Mouse (Mus musculus) heart, adult 9 months (tissue): ENCODE data around the gene Ltbp4.

Source experiments
- DNase-seq, 2 experiments: peaks; one replicate each; pipeline ENCODE4 v3.0.0; 2022; ENCODE audit warnings: low spot score in 2 of 2

The Ltbp4 gene

DNA sequence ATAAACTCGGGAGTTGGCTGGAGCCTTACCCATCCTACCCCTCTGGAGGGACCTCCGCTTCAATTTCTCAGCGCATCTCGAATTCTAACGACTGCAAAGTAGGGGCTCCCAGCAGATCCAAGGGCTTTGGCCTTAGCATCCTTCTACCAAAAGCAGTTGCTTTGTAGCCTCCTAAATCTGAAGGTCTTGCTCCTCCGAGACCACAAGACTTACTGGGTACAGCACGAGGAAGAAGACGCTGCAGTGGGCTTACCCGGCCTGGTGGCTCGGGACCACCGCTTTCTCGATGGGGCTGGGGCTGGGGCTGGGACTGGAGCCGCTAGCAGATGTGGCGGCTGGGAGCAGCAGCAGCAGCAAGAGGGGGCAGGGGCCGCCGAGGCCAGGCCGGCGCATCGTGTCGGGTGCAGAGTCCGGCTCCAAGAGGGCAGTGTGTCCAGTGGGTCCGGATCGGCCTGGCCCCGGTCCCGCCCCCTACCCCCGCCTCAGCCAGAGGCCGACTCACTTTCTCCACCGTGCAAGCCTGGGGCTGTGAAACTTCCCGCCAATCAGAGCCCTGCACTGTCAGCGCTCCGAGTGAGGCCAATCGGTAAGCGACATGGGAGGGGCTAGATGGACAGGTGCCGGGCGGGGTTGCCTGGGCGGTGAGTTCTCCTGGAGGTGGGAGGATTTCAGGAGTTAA, at the start of gene Ltbp4:
TSS of gene Ltbp4 (minus strand) at position 518 of the 679 bp plus-strand sequence.
- DNase-seq, result no peak

- peak; percentile 15 to 39 for DNase-seq
Observed at GRCm38 (mm10) chr7:27384731-27385130, 47.2 kb upstream of the Ltbp4 start.

DNA sequence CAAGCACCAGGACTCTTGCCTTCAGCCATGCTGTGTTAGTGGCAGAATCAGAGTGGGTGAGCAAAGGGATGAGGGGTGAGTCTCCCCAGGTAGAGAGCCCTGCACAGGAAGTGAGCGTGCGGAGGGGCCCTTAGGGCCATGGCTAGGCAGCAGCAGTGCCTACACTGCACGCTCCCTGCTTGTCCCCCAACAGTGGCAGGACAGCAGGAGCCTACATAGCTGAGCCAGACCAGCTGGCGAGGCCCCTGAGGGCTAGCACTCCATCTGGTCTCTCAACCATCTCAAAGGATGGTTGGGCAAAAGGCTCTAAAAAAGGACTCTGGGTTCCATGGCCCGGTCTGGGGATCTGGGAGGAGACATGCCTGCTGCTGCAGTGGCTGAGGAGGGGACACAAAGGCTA, 46.6 kb upstream of the Ltbp4 start:
- no peak for DNase-seq

GRCm38 (mm10) chr7:27383233-27383632, 45.7 kb upstream of the Ltbp4 start:
- no peak for DNase-seq

GRCm38 (mm10) chr7:27381560-27381959, 44.1 kb upstream of the Ltbp4 start:
- DNase-seq, result no peak

DNA sequence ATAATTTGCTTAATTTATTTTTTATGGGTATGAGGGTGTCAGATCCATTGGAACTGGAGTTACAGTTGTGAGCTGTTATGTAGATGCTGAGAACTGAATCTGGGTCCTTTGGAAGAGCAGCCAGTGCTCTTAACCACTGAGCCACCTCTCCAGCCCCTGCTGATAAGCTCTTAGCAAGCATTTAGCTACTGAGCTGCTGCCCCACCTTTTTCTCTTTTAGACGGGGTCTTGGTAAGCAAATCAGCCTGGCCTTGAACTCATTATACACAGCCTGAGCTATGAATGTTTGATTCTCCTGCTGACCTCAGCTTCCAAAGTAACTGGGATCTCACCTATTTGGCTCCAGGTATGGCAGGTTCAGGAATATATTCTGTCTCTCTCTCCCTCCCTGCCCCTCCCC, 43.5 kb upstream of the Ltbp4 start:
- DNase-seq, result no peak

- DNase-seq, result no peak
Observed at GRCm38 (mm10) chr7:27379836-27380235, 42.3 kb upstream of the Ltbp4 start.

DNA sequence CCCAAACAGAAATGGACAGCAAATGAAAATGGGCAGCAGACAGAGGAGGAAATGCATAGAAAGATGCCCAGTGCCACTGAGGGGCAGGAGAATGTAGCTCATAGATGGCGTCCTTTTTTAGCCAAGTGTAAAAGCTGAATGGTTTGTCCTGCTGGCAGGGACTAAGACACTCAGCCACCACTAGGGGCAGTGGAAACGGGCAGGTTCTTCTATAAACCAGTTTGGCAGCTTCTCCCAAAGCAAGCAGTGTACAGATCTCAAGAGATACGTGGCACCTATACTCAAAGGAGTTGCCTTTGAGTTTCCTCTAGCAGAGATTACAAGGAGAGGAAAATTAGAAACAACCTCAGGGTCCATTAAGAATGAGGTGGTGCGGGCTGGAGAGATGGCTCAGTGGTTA, 40.9 kb upstream of the Ltbp4 start:
- DNase-seq, result no peak

- no peak for DNase-seq
Observed at GRCm38 (mm10) chr7:27375274-27375673, 37.8 kb upstream of the Ltbp4 start.

- DNase-seq, result no peak
Observed at GRCm38 (mm10) chr7:27371715-27372462, 34.4 kb upstream of the Ltbp4 start.

DNA sequence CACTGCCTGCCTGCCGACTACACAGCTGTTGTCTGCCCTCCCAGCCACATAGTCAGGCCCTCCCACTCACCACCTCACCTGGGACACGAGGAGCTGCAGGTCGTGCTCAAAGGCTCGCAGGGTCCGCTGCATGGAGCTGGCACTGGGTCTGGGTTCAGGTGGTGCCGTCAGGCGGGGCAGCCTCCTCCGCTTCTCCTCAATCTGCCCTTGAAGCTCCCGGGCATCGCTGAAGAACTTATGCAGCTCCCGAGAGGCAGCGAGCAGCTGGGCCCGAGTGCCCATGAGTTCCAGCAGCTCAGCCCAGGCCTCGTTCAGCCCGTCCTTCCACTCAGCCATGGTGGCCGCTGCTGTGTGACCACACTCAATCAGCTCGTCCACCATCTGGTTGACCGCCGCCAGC, 31.6 kb upstream of the Ltbp4 start:
- no peak for DNase-seq

- DNase-seq, result no peak
Observed at GRCm38 (mm10) chr7:27367976-27368375, 30.5 kb upstream of the Ltbp4 start.

DNA sequence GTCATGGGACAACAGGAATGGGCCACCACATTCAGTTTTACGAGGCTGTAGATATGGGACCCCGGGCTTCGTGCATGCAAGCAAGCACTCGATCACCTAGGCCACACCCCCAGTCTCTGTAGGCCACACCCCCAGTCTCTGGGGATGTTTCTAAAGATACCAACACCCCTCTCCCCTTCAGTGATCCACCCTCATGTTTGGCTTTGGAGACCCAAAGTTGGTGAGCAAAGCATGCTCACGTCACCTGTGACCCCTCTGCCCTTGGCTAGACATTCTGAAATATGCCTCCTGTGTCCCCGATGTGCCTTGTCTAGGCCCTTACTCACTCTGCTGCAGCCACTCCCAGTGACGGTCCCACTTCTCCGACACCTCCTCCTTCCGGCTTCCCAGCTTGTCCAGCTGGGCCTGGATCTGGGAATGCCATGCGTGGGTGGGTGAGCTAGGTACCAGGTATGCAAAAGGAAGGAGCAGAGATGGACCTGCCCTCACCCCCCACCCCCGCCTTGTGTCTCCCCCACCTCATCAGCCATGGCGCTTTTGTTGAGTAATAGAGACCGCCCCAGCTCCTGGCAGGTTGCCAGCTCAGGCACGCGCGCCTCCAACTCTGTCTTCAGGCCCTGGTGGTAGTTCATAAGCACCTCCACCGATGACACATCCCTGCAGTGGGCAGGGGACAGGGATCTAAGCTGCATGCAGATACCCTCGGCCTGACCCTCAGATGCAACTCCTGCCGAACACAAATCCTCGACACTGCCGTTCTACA, 28.8 kb upstream of the Ltbp4 start:
- DNase-seq, result no peak

DNA sequence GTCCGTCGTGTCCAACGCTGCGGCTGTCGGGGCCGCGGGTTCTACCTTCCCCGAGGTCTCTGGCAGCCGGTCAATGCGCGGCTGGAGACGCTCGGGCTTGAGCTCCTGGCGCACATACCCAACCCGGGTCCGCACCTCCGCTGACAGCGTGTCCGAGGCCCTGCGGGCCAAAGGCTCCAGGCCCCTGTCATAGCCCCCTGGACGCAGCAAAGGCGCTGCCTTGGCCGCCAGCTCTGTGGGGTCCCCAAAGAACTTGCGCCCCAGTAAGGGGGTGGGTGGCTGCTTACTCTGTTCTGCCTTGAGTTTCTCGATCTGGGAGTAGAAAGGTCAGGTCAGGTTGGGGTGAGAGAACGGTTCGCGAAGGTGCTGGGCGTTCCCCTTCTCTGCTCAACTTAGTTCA, 26.9 kb upstream of the Ltbp4 start:
- DNase-seq, result no peak

GRCm38 (mm10) chr7:27361283-27361946, 23.9 kb upstream of the Ltbp4 start:
- DNase-seq, result peak; percentile 98 to 99

- no peak for DNase-seq
Observed at GRCm38 (mm10) chr7:27360749-27361148, 23.3 kb upstream of the Ltbp4 start.

DNA sequence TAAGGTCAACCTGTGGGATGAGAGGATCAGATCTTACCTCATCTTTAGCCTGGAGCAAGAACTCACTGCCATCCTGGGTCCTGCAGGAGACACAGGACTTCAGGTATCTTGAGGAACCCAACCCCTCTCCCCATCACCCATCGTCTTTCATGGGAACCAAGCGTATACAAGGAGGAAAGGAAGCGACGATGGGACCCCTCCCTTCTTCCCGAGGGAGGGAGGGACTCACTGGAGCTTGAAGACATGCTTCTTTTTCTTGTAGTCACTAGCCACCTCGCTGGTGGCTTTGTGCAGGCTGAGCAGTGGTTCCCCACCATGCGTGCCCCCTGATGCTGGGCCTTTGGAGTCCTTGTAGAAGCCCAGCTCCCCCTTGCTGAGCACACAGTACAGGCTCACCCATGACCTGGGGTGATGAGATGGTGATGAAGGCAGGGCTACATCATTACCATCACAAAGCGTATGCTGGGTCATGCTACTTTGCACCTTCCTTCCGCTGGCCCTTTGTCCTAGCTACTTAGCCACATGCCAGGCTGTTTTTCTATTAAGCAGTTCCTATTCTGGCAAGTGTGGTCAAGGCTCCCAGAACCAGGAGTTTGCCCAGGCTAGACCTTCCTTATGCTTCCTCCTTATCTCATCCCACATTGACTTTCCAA, 22.3 kb upstream of the Ltbp4 start:
- DNase-seq, result no peak

DNA sequence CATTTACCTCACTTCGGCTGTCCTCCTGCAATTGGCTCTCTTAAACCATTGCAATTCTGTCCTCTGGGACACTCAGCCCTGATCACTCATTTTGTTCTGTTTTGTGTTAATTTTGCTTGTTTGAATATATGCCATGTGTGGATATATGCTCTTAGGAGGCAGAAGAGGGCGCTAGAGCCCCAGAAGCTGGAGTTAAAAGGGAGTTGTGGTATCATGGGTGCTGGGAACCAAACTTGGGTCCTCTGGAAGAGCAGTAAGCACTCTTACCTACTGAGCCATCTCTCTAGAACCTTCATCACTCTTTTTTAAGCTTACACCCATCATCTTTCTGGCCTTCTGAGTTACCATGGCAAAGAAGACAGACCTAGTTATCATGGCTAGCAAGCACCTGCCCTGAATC, 21.7 kb upstream of the Ltbp4 start:
- DNase-seq, result no peak

GRCm38 (mm10) chr7:27357595-27357978, 20.1 kb upstream of the Ltbp4 start:
- peak in 1 of 2 experiments; percentile 26 for DNase-seq

- DNase-seq, result peak; percentile 23 to 37
Observed at GRCm38 (mm10) chr7:27356861-27357594, 19.5 kb upstream of the Ltbp4 start, which contains the start of gene Gm20479. Gene Gm20479 (minus strand): TSS chr7:27357419.

GRCm38 (mm10) chr7:27356248-27356647, 18.8 kb upstream of the Ltbp4 start:
- peak; percentile 32 to 49 for DNase-seq
